Mouse (Mus musculus) granulocyte monocyte progenitor cell, adult 5-6 weeks (primary cell): ENCODE data around the gene Asna1. TPM values are rescaled to one million over a fixed set of nuclear protein-coding genes. Genes with fewer than 3 reads are reported as not detected.

Experiments
- ATAC-seq: replicated peaks from 2 replicates; pipeline ENCODE4 v1.8.0; 2016; ENCODE audit warnings: mild to moderate bottlenecking, moderate TSS enrichment, inconsistent platforms; ENCODE audit not compliant: poor library complexity, severe bottlenecking
- total RNA-seq, 2 experiments: library from RNA; stranded (forward) in 1 of 2; stranded (reverse) in 1 of 2; fragments of 200-712, 200-1000 nt in 1 of 2; fragments of >200 nt in 1 of 2; fragmentation: Nextera tagmentation in 1 of 2; gene quantifications; 2 replicates each; pipeline ENCODE4 v1.2.3; 2014 to 2017

The Asna1 gene
- total RNA-seq, 2 experiments from 2014 or later, result 73.1 to 91.2 TPM

DNA sequence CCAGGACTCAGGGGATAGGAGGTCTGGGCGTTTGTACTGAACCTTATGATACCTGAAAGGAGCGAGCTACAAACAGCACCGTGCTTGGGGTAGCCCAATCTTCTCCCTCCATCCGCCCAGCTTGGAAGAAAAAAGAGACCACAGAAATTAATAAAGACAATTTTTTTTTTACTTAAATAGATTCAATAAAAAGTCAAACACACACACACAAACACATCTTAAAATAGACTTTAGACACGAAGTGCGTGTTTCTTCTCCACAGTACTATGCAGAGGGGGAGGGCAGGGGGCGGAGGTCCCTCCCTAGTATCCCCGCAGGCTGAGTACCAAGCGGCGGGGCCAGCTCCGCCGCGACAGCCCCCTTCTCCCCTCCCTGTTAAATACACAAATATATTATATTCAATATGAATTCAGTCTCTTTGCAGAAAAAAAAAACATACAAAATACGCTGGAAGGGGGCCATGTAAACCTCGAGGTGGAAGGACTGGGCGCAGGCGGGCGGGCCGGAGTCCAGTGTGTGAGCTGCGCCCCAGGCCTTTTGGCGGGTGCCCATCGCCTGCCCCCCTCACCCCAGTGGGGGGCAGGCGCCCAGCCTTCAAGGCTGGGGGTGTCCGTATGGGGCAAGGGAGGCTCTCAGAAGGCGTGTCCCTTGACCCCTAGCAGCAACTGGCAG, 48.2 kb downstream of the Asna1 start:
- no peak for ATAC-seq

DNA sequence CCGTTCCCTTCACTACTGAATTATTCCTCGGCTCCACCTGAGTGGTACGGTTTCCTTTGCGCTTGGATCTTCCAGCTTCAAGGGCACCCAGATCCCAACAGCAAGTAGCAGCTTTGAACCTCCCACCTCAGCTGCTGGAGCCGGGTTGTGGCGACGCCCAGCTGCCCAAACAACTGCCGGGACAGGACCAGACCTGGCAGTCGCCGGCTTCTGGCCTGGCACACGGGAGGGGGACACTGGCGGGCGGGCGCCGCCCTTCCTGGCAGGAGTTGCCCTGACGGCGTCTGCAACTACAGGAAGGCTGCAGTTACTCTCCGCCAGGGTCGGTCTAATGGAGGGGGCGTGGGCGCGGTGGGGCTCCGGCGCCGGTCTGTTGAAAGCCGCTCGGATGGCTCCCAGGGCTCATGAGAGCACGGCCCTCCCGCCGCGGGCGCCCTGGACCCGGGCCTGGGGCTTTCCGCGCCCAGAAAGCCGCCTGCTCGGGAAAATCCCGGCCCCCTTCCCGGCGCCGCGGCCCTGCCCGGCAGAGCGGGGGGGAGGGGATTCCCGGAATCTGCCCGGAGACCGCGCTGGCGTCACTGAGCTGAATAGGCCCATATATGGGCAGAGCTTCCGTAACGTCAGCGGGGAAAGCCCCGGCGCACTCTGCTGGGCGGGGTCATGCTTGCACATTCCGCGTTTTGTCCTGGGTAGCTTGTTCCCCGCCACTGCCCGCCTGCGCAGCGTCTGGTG, 48.9 kb downstream of the Asna1 start:
- ATAC-seq, result peak; percentile 29

DNA sequence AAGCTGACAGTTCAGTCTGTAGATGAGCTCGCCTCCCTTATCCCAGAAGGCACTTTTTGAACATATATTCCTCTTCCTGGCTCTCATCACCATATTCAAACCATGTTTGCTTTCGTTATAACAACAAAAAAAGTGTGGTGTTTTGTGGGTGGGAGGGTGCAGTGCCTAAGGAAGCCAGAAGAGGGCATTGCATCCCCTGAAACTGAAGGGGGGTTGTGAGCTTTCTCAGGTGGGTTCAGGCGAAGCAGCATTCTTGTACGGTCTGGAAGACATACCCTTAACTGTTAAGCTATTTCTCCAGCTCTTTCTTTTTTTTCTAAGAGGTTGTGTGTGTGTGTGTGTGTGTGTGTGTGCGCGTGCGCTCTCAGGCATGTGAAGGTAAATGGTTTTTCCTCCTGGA, 49.6 kb downstream of the Asna1 start:
- no peak for ATAC-seq

GRCm38 (mm10) chr8:84974543-84975142, 50.4 kb downstream of the Asna1 start:
- no peak for ATAC-seq

DNA sequence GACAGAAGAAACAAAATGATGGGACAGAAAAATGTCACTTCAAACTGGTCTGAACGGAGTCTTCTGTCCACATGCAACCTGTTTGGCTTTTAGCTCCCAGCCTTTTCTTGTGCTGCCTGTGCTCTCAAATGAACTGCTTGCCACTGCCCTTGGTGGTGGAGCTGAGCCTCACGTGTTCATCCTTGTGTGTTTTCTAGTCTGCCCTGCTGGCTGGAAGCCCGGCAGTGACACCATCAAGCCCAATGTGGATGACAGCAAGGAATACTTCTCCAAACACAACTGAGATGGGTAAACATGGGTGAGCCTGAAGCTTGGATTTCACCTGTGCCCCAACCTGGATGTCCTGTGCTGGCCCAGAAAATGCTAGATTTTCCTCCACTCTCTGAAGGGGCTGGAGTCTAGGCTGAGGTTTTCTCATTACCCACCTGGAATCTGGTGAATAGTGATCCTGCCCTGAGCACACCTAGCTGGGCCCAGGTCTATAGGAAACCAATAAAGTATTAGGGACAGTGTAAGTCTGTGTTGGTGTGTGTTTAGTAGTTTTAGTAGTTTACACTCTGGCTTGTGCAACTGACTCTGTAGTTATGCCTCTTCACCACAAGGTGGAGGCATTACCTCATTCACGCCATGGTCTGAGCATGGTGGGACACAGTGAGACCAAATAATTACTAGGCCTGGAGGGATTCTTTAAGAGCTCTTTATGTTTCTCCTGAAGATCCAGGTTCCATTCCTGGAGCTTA, 51.1 kb downstream of the Asna1 start:
- ATAC-seq, result peak; percentile 13; the same call in 1 of the 2 replicates

DNA sequence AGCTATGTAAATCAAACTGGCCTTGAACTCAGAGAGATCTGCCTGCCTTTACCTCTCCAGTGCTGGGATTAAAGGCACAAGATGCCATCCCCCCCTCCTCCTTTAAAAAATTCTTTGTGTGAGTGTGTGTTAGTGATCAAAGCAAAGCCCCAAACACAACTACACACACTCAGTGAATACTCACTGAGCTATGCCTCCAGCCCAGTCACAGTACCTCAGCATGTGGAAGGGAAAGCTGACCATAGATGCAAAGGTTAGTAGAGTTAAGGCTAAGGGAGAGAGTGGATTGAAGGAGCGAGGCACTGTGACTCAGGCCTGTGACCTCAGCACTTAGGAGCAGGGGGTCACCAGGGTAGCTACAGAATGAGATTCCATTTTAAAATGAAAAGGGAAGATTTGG, 52.0 kb downstream of the Asna1 start:
- no peak for ATAC-seq

DNA sequence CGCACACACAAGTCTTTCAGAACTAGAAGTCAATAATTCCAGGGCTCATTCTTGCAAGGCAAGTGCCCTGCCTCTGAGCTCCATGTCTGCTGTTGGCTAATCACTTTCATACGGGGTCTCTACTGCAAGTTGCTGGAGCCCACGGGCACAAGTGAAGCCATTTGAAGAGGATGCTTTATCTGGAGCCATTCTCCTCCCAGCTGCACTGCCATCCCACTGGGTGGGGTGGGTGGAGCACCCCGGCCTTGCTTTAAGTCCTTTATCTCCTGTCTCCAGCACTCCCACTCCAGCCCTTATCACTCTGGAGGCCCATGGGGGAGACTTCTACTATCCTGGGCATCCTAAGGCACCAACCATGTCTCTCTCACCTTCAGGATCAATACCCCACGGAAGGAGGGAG, 54.2 kb downstream of the Asna1 start:
- ATAC-seq, result no peak

GRCm38 (mm10) chr8:84970135-84970790, 54.8 kb downstream of the Asna1 start:
- ATAC-seq, result no peak

DNA sequence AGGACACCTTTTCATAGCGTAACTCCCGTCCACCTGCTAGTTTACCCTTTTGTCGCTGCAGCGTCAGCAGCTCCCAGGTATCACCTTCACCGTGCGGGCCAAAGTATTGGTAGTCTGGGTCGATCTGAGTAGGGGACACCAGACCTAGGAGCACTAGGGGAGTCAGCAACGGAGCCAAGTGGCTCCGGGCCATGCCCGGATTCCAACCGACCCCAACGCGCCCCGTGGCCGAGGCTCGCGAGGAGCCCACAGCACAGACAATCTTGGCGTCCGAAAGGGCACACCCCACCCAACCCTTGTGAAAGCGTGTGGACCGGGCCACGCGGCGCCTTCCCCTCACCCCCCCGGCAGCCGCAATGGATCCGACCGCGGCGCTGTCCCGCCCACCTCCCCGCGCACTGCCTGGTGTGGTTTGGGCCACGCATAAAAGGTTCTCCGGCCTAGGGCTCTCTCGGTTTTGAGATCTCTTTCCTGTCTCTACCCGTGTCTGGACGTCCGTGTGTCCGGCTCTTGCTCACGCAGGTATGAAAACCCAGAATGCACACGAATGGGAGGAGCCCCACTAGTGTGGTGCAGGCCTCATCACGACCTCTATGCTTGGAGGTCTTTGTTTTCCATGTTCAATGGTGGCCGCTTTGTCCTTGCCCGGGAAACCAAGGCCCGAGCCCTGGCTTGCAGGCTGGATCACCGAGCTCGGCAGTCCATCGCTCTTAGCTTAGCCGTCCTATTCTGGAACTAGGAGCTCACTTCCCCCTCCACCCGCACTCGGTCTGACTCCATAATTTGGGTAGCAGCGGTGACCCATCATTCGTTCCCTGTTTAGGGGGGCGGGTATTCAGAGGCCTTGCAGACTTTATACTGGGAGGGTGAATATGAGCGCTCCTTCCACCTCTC, 55.6 kb downstream of the Asna1 start, which contains the start of the genes Gm49661, Prdx2 and Rnaseh2a:
Gene Gm49661, minus strand, starts transcription at position 193 of the 894 bp plus-strand sequence.
Gene Prdx2, plus strand, starts transcription at position 347 of the 894 bp plus-strand sequence.
Gene Rnaseh2a, minus strand, starts transcription at position 527 of the 894 bp plus-strand sequence.
- ATAC-seq, result peak; percentile 59

DNA sequence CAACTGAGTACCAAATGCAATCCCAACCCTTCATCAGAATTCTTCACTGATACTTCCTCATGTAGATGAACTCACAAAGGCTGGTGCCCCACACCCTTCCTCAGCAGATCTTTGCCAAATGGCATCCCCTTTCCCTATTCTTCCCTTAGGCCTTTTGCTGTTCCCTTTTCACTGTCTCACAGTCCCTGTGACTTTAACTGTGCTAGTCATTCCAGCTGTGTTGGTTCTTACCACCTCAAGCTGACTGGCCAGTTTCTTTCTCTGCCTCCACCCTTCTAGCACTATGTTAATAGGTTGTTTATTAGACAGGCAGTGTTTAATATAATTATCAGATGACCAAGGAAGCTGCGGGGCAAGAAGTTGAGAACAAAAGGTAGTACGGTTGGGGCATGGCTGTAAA, 56.4 kb downstream of the Asna1 start:
- ATAC-seq, result no peak

Other genes with a start within 250 kb of the Asna1 start
- gene Nfix, start 224.9 kb downstream of the Asna1 start, total RNA-seq (2014; fragmentation: Nextera tagmentation), result 25.7 and 51.2 TPM in 2 replicates
- gene Nfix, start 224.9 kb downstream of the Asna1 start, total RNA-seq (2017), result 9.5 and 12.8 TPM in 2 replicates
- gene Dand5, start 202.5 kb downstream of the Asna1 start, total RNA-seq (2014; fragmentation: Nextera tagmentation), result 4.1 and 4.7 TPM in 2 replicates
- 3.6 and 3.7 TPM in 2 replicates for gene Dand5, start 202.5 kb downstream of the Asna1 start, total RNA-seq (2017)
- 17.0 and 19.2 TPM in 2 replicates for gene Gadd45gip1, start 193.8 kb downstream of the Asna1 start, total RNA-seq (2014; fragmentation: Nextera tagmentation)
- 46.2 and 52.4 TPM in 2 replicates for gene Gadd45gip1, start 193.8 kb downstream of the Asna1 start, total RNA-seq (2017)
- 41.8 TPM in 2 replicates for gene Rad23a, start 184.6 kb downstream of the Asna1 start, total RNA-seq (2014; fragmentation: Nextera tagmentation)
- gene Rad23a, start 184.6 kb downstream of the Asna1 start, total RNA-seq (2017), result 20.1 and 21.4 TPM in 2 replicates
- 1,333 and 1,645 TPM in 2 replicates for gene Calr, start 178.3 kb downstream of the Asna1 start, total RNA-seq (2014; fragmentation: Nextera tagmentation)
- gene Calr, start 178.3 kb downstream of the Asna1 start, total RNA-seq (2017), result 4,572 and 4,672 TPM in 2 replicates
- gene Farsa, start 168.3 kb downstream of the Asna1 start, total RNA-seq (2014; fragmentation: Nextera tagmentation), result 90.9 TPM in 2 replicates
- 187 and 190 TPM in 2 replicates for gene Farsa, start 168.3 kb downstream of the Asna1 start, total RNA-seq (2017)
- 172 and 176 TPM in 2 replicates for gene Syce2, start 153.2 kb downstream of the Asna1 start, total RNA-seq (2014; fragmentation: Nextera tagmentation)
- gene Syce2, start 153.2 kb downstream of the Asna1 start, total RNA-seq (2017), result 126 and 155 TPM in 2 replicates
- gene Gcdh, start 131.4 kb downstream of the Asna1 start, total RNA-seq (2014; fragmentation: Nextera tagmentation), result 23.2 and 25.8 TPM in 2 replicates
- 20.1 and 30.3 TPM in 2 replicates for gene Gcdh, start 131.4 kb downstream of the Asna1 start, total RNA-seq (2017)
- gene Klf1, start 123.4 kb downstream of the Asna1 start, total RNA-seq (2014; fragmentation: Nextera tagmentation), result 0.52 and 1.0 TPM in 2 replicates
- 0.43 and 0.72 TPM in 2 replicates for gene Klf1, start 123.4 kb downstream of the Asna1 start, total RNA-seq (2017)
- 35.6 and 55.5 TPM in 2 replicates for gene Dnase2a, start 116.7 kb downstream of the Asna1 start, total RNA-seq (2014; fragmentation: Nextera tagmentation)
- gene Dnase2a, start 116.7 kb downstream of the Asna1 start, total RNA-seq (2017), result 59.6 and 117 TPM in 2 replicates
- not detected in 2 replicates for gene Mast1, start 87.9 kb downstream of the Asna1 start, total RNA-seq (2014; fragmentation: Nextera tagmentation)
- not detected in 2 replicates for gene Mast1, start 87.9 kb downstream of the Asna1 start, total RNA-seq (2017)
- gene Rtbdn, start 78.3 kb downstream of the Asna1 start, total RNA-seq (2014; fragmentation: Nextera tagmentation), result not detected in 2 replicates
- gene Rtbdn, start 78.3 kb downstream of the Asna1 start, total RNA-seq (2017), result not detected in 2 replicates
- not detected in 2 replicates for gene Gm49661, start 55.8 kb downstream of the Asna1 start, total RNA-seq (2014; fragmentation: Nextera tagmentation)
- not detected in 2 replicates for gene Gm49661, start 55.8 kb downstream of the Asna1 start, total RNA-seq (2017)
- 210 and 303 TPM in 2 replicates for gene Prdx2, start 55.7 kb downstream of the Asna1 start, total RNA-seq (2014; fragmentation: Nextera tagmentation)
- 360 and 421 TPM in 2 replicates for gene Prdx2, start 55.7 kb downstream of the Asna1 start, total RNA-seq (2017)
- 116 and 172 TPM in 2 replicates for gene Rnaseh2a, start 55.5 kb downstream of the Asna1 start, total RNA-seq (2014; fragmentation: Nextera tagmentation)
- gene Rnaseh2a, start 55.5 kb downstream of the Asna1 start, total RNA-seq (2017), result 91.3 and 148 TPM in 2 replicates
- gene Junb, start 46.6 kb downstream of the Asna1 start, total RNA-seq (2014; fragmentation: Nextera tagmentation), result 3.3 and 14.2 TPM in 2 replicates
- 39.6 and 46.0 TPM in 2 replicates for gene Junb, start 46.6 kb downstream of the Asna1 start, total RNA-seq (2017)
- gene Hook2, start 34.7 kb downstream of the Asna1 start, total RNA-seq (2014; fragmentation: Nextera tagmentation), result 5.2 and 6.1 TPM in 2 replicates
- gene Hook2, start 34.7 kb downstream of the Asna1 start, total RNA-seq (2017), result 5.7 and 8.2 TPM in 2 replicates
- not detected in 2 replicates for gene Best2, start 10.8 kb downstream of the Asna1 start, total RNA-seq (2014; fragmentation: Nextera tagmentation)
- gene Best2, start 10.8 kb downstream of the Asna1 start, total RNA-seq (2017), result not detected in 2 replicates
- gene Trir, start 1.5 kb upstream of the Asna1 start, total RNA-seq (2014; fragmentation: Nextera tagmentation), result 112 and 128 TPM in 2 replicates
- 245 and 280 TPM in 2 replicates for gene Trir, start 1.5 kb upstream of the Asna1 start, total RNA-seq (2017)
- gene Tnpo2, start 11.6 kb upstream of the Asna1 start, total RNA-seq (2014; fragmentation: Nextera tagmentation), result 19.6 and 25.0 TPM in 2 replicates
- 21.5 and 26.8 TPM in 2 replicates for gene Tnpo2, start 11.6 kb upstream of the Asna1 start, total RNA-seq (2017)
- 11.6 and 13.5 TPM in 2 replicates for gene Fbxw9, start 34.8 kb upstream of the Asna1 start, total RNA-seq (2014; fragmentation: Nextera tagmentation)
- 4.1 and 5.9 TPM in 2 replicates for gene Fbxw9, start 34.8 kb upstream of the Asna1 start, total RNA-seq (2017)
- not detected in 2 replicates for gene Gm5741, start 42.7 kb upstream of the Asna1 start, total RNA-seq (2014; fragmentation: Nextera tagmentation)
- gene Gm5741, start 42.7 kb upstream of the Asna1 start, total RNA-seq (2017), result not detected in 2 replicates
- 42.0 and 66.5 TPM in 2 replicates for gene Dhps, start 46.5 kb upstream of the Asna1 start, total RNA-seq (2014; fragmentation: Nextera tagmentation)
- 19.6 and 30.1 TPM in 2 replicates for gene Dhps, start 46.5 kb upstream of the Asna1 start, total RNA-seq (2017)
- 189 and 191 TPM in 2 replicates for gene Wdr83os, start 55.5 kb upstream of the Asna1 start, total RNA-seq (2014; fragmentation: Nextera tagmentation)
- gene Wdr83os, start 55.5 kb upstream of the Asna1 start, total RNA-seq (2017), result 36.6 and 47.4 TPM in 2 replicates
- gene Wdr83, start 56.0 kb upstream of the Asna1 start, total RNA-seq (2014; fragmentation: Nextera tagmentation), result 56.2 and 81.8 TPM in 2 replicates
- 23.3 and 32.8 TPM in 2 replicates for gene Wdr83, start 56.0 kb upstream of the Asna1 start, total RNA-seq (2017)
- 91.4 and 110 TPM in 2 replicates for gene Man2b1, start 58.0 kb upstream of the Asna1 start, total RNA-seq (2014; fragmentation: Nextera tagmentation)
- gene Man2b1, start 58.0 kb upstream of the Asna1 start, total RNA-seq (2017), result 52.9 and 83.5 TPM in 2 replicates
- not detected in 2 replicates for gene Zfp791, start 97.8 kb upstream of the Asna1 start, total RNA-seq (2014; fragmentation: Nextera tagmentation)
- not detected in 2 replicates for gene Zfp791, start 97.8 kb upstream of the Asna1 start, total RNA-seq (2017)
- not detected in 2 replicates for gene Cks1brt, start 126.6 kb upstream of the Asna1 start, total RNA-seq (2014; fragmentation: Nextera tagmentation)
- not detected in 2 replicates for gene Cks1brt, start 126.6 kb upstream of the Asna1 start, total RNA-seq (2017)
- gene Olfr371, start 200.7 kb upstream of the Asna1 start, total RNA-seq (2014; fragmentation: Nextera tagmentation), result not detected in 2 replicates
- gene Olfr371, start 200.7 kb upstream of the Asna1 start, total RNA-seq (2017), result not detected in 2 replicates